Mouse (Mus musculus) liver, embryonic 15.5 days (tissue): ENCODE measurements around the gene Mepce. TPM values are rescaled to one million over a fixed set of nuclear protein-coding genes. Genes with fewer than 3 reads are reported as not detected.

Experiments used
- ATAC-seq: fragments of 200-750 bp; cut with Nextera tagmentation; 2 replicates; pipeline ENCODE4 v1.8.0; 2017; ENCODE audit warnings: moderate number of reproducible peaks, mild to moderate bottlenecking, moderate library complexity; ENCODE audit not compliant: insufficient read depth
- H3K27ac ChIP-seq: fragments of 300-500 bp; sonication (generic); replicated peaks from 2 replicates; pipeline ENCODE4 v1.5.1; 2015; ENCODE audit warnings: mild to moderate bottlenecking, inconsistent platforms
- H3K27me3 ChIP-seq: fragments of 300-500 bp; sonication (generic); 2 replicates; pipeline ENCODE4 v1.6.1; 2015; ENCODE audit warnings: mild to moderate bottlenecking, inconsistent platforms
- H3K36me3 ChIP-seq: fragments of 300-500 bp; sonication (generic); replicated peaks from 2 replicates; pipeline ENCODE4 v1.6.1; 2015; ENCODE audit warnings: moderate library complexity, mild to moderate bottlenecking, inconsistent platforms
- H3K4me1 ChIP-seq: fragments of 300-500 bp; sonication (generic); replicated peaks from 2 replicates; pipeline ENCODE4 v1.6.1; 2015; ENCODE audit warnings: inconsistent platforms
- H3K4me2 ChIP-seq: fragments of 300-500 bp; sonication (generic); 2 replicates; pipeline ENCODE4 v1.6.1; 2015; ENCODE audit warnings: moderate library complexity, mild to moderate bottlenecking, inconsistent platforms
- H3K4me3 ChIP-seq: fragments of 300-500 bp; sonication (generic); replicated peaks from 2 replicates; pipeline ENCODE4 v1.5.1; 2015; ENCODE audit warnings: mild to moderate bottlenecking, inconsistent platforms
- H3K9ac ChIP-seq: fragments of 300-500 bp; sonication (generic); 2 replicates; pipeline ENCODE4 v1.6.1; 2015; ENCODE audit warnings: moderate library complexity, mild to moderate bottlenecking, inconsistent platforms
- H3K9me3 ChIP-seq: fragments of 300-500 bp; sonication (generic); replicated peaks from 2 replicates; pipeline ENCODE4 v1.6.1; 2016; ENCODE audit warnings: inconsistent platforms
- WGBS: fragments of 180-500 bp; shearing (Covaris S2); methylation state at CpG from one replicate; pipeline ENCODE4 v1.1.7; 2015; ENCODE audit warnings: mixed read lengths; ENCODE audit not compliant: insufficient replicate concordance; 5-methylcytosine and 5-hydroxymethylcytosine counted together
- polyA plus RNA-seq: library from polyadenylated mRNA; unstranded; fragments of >200 nt; fragmentation: Nextera tagmentation; extraction: Ambion mirVana; gene quantifications from 2 replicates; pipeline ENCODE4 v1.2.1, GENCODE M21; 2015

The Mepce gene
- polyA plus RNA-seq, 1 experiment from 2014 or later: 4.0 TPM

DNA sequence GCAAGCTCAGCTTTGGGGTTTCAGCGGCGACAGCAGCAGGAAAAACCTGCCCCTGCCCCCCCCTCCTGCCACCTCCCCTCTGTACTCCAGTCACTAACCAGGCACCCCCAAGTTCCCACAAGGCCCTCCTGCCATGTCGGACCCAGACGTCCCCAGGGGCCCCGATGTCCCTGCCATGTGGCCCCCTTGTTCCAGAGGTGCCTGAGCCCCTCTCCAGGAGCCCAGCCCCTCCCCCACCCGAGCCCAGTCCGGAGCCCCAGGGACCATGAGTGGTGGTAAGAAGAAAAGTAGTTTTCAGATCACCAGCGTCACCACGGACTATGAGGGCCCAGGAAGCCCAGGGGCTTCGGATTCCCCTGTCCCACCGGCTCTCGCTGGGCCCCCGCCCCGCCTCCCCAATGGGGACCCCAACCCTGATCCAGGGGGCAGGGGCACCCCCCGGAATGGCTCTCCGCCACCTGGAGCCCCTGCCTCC, 40.6 kb downstream of the Mepce start:
- 0 out of 2 replicates have a peak, but pooled peaks have one; percentile 2 for ATAC-seq
- Histone ChIP-seq H3K27me3 (0 out of 2 replicates have a peak, but pooled peaks cover 3% of the 10 kb centered on the region), H3K4me3 (peak overlapping the region; percentile 75), H3K4me2 (peak overlapping the region; percentile 93), H3K9ac (peak overlapping the region; percentile 88), H3K9me3 (no peaks in the 10 kb centered on the region), H3K27ac (peak overlapping the region; percentile 97), H3K36me3 (peaks cover 21% of the 10 kb centered on the region), H3K4me1 (peaks cover 56% of the 10 kb centered on the region)
- under 1% methylated on average over 16 of the region's 16 CpGs for WGBS

DNA sequence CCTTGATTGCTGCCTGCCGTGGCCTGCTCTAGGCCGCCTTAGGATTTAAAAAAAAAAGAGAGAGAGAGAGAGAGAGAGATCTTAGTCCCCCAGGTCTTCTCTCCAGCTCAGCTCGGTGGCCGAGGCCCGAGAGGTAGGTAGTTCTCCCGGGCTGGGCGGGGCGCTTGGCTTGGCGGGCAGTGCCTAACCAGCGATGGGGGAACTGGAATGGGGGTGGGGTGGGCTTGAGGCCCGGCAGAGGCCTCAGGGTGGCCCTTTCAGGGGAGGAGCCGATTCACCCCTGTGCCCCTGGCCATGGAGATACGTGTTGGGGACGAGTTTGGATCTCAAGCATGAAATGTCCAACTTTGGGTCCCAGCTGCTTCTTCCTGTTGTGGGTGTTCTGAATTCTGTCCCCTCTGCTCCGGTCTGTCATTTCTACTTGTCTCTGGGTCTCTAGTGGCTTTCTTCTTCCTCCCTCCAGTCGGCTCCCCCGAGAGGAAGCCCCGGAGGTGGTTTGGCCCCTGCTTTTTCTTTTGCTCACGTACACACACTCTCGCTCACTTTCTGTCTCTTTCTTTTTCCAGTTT, 41.1 kb downstream of the Mepce start:
- peak overlapping the region; percentile 93 for H3K4me2 ChIP-seq

DNA sequence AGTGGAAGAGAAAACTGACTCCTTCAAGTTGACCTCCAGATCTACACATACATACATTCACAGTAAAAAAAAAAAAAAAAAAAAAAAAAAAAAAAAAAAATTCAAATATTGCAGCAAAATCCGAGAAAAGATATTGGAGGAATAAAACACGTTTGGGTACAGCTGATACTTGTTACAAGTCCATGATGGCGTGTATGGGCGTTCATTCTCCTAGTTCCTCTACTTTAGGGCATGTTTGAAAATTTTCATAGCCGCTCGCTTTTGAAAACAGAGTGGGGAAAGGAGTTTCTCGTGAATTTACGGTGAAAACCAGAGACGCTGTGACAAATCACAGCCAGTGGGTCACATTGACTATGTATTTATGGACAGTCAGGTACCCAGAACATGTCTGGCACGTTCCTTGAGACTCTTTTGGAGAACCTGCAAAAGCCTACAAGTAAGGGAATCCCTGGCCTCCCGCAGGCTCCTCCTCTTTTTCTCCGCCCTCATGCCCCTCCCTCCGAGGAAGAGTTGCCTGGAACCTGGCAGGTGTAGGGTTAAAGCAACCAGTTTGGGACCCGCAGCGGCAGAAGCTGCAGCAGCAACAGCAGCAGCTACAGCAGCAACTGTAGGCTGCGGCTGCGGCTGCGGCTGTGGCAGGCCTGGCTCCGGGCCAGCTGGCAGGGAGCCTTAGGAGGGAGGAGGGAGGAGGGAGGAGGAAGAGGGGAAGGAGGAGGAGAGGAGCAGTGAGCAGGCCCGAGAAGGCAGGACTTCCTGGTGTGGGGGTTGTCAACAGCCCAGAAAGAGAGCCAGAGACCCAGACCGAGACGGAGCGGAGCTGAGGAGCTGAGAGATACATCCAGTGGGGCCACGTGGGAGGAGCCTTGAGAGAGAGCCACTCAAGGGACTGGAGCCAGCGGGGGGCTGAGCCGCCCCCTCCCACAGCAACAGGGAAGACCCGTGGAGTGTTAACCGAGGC, 42.0 kb downstream of the Mepce start, which contains the start of gene Tsc22d4:
Gene Tsc22d4, plus strand, starts transcription at position 517 of the 958 bp plus-strand sequence.
- peak within 1 kb of the TSS; percentile 75 for H3K4me3 ChIP-seq
- ATAC-seq: peak; percentile 78
- H3K4me1 ChIP-seq: peaks cover 68% of the 10 kb centered on the region

More for the DNA sequence above, 41.1 kb downstream of the Mepce start:
- peak overlapping the region; percentile 97 for H3K27ac ChIP-seq
- 0 out of 2 replicates have a peak, but pooled peaks cover 3% of the 10 kb centered on the region for H3K27me3 ChIP-seq
- H3K4me3 ChIP-seq: peak overlapping the region; percentile 75
- H3K36me3 ChIP-seq: peaks cover 15% of the 10 kb centered on the region
- peak overlapping the region; percentile 88 for H3K9ac ChIP-seq
- peaks cover 59% of the 10 kb centered on the region for H3K4me1 ChIP-seq
- peak; percentile 70 for ATAC-seq
- under 1% methylated on average over 20 of the region's 20 CpGs for WGBS
- H3K9me3 ChIP-seq: no peaks in the 10 kb centered on the region

DNA sequence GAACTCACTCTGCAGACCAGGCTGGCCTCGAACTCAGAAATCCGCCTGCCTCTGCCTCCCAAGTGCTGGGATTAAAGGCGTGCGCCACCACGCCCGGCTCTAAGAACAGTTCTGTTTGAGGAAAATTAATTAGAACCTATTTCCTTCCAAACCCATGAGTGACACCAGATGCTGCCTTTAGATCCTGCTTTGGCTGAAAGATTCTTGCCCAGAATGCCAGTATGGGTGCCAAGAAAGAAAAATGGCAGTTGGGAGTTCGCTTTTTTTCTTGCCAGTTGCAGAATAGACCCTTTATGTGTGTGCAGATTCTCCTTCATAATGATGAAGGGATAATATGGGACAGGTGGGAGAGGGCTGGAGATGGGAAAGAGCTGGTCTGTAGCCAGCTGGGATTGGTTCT, 43.3 kb downstream of the Mepce start:
- Histone ChIP-seq H3K4me2 (no peak overlapping the region), H3K27ac (0 out of 2 replicates have a peak overlapping the region, but pooled peaks have one; percentile 9), H3K36me3 (peaks cover under 1% of the 10 kb centered on the region; the same call in 1 of the 2 replicates), H3K27me3 (0 out of 2 replicates have a peak, but pooled peaks cover 9% of the 10 kb centered on the region), H3K4me1 (peaks cover 75% of the 10 kb centered on the region), H3K4me3 (no peak overlapping the region), H3K9ac (no peak overlapping the region), H3K9me3 (no peaks in the 10 kb centered on the region)
- no peak for ATAC-seq
- WGBS: 87% methylated on average over 7 of the region's 7 CpGs

More for the DNA sequence above, 42.0 kb downstream of the Mepce start, which contains the start of gene Tsc22d4:
- Histone ChIP-seq H3K36me3 (peaks cover 7% of the 10 kb centered on the region), H3K4me2 (peak within 1 kb of the TSS; percentile 93), H3K9ac (peak within 1 kb of the TSS; percentile 88), H3K27ac (peak within 1 kb of the TSS; percentile 97), H3K9me3 (no peaks in the 10 kb centered on the region), H3K27me3 (0 out of 2 replicates have a peak, but pooled peaks cover 3% of the 10 kb centered on the region)
- WGBS: 2% methylated on average over 28 of the region's 28 CpGs

DNA sequence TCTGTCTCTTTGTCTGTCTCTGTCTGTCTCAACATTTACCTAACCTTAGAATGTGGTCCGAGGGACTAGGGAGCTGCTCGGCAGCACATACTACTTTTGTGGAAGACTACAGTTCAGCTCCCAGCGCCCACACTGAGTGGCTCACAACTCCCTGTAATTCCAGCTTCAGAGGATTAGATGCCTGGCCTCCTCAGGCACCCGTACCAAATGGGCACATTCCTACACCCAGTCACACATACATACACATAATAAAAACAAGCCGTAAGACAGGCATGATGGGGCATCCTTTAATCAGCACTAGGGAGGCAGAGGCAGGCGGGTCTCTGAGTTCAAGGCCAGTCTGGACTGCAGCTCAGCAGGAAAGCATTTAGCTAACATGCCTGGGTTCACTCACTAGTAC, 44.6 kb downstream of the Mepce start:
- H3K27ac ChIP-seq: no peak overlapping the region
- WGBS: 84% methylated on average over 6 of the region's 6 CpGs
- H3K27me3 ChIP-seq: 0 out of 2 replicates have a peak, but pooled peaks cover 10% of the 10 kb centered on the region
- H3K4me2 ChIP-seq: no peak overlapping the region
- H3K4me1 ChIP-seq: peaks cover 75% of the 10 kb centered on the region
- H3K4me3 ChIP-seq: no peak overlapping the region
- no peaks in the 10 kb centered on the region for H3K9me3 ChIP-seq
- no peaks in the 10 kb centered on the region for H3K36me3 ChIP-seq
- no peak for ATAC-seq
- H3K9ac ChIP-seq: no peak overlapping the region

DNA sequence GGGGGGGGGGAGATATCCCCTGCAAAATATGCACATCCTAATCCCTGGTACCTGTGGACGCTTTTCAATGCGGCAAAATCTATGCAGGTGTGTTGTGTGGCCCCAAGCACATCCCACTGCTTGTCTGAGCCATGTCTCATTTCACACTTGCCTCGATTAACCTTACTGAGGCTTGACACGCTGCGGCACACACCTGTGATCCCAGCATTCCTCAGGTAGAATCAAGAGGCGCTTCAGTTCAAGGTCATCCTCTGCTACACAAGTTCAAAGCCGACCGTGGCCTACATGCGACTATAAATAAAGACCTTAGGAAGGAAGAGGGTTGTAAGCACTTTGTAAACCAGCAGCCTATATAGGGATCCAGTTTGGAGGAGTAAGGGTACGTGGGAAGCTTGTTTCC, 45.4 kb downstream of the Mepce start:
- Histone ChIP-seq H3K27me3 (0 out of 2 replicates have a peak, but pooled peaks cover 10% of the 10 kb centered on the region), H3K36me3 (no peaks in the 10 kb centered on the region), H3K4me3 (peak overlapping the region; percentile 68), H3K9me3 (no peaks in the 10 kb centered on the region), H3K27ac (no peak overlapping the region), H3K9ac (peak overlapping the region; percentile 72; the same call in 1 of the 2 replicates), H3K4me2 (peak overlapping the region; percentile 99), H3K4me1 (peaks cover 69% of the 10 kb centered on the region)
- WGBS: 68% methylated on average over 10 of the region's 10 CpGs
- no peak for ATAC-seq

DNA sequence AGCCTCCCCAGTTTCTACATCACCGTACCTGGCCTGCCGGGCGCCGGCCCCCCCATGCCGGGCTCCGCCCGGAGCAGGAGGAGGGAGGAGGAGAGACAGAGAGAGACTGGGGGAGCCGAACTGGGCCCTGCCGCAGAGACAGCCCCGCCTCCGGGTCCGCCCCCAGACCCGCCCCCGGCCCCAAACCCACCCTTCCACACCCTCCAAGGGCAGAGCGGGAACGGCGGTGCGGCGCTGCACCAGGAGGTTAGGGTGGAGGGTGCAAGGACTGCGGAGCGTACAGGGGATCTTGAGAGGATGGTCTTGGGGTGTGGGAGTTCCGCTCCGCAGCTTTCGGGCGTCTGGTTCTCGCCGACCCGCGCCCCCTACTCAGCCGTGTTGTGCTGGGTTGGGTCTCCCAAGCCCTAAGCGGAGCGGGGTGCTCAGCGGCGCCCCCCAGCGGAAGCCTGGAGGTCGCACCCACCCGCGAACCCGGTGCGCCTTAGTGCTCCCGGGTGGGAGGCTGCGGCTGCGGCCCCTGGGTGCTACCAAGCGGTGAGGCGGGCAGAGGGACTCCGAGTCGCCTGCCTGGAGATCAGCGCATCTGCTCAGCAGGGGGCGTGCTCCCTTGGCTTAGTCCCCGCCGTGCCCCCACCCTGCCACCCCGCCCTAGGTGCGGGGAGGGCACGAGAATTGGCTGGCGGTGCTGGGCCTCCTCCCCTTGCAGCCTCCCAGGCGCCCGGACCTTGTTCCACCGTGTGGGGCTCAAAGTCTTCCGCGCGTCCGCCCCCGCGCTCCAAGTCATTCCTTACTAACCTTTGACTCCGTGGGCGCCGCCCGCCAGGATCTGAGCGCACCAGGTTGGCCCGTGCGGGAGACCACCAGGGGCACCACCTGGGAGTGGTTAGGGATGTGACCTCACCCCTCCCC, 46.2 kb downstream of the Mepce start, which contains the start of gene Nyap1:
Gene Nyap1, minus strand, starts transcription at position 585 of the 909 bp plus-strand sequence.
- Histone ChIP-seq H3K4me2 (peak within 1 kb of the TSS; percentile 99), H3K4me3 (peak within 1 kb of the TSS; percentile 68), H3K27me3 (0 out of 2 replicates have a peak, but pooled peaks cover 10% of the 10 kb centered on the region), H3K4me1 (peaks cover 69% of the 10 kb centered on the region), H3K36me3 (no peaks in the 10 kb centered on the region), H3K9ac (peak within 1 kb of the TSS; percentile 72), H3K9me3 (no peaks in the 10 kb centered on the region), H3K27ac (peak within 1 kb of the TSS; percentile 80)
- WGBS: under 1% methylated on average over 71 of the region's 71 CpGs
- ATAC-seq: peak; percentile 71

DNA sequence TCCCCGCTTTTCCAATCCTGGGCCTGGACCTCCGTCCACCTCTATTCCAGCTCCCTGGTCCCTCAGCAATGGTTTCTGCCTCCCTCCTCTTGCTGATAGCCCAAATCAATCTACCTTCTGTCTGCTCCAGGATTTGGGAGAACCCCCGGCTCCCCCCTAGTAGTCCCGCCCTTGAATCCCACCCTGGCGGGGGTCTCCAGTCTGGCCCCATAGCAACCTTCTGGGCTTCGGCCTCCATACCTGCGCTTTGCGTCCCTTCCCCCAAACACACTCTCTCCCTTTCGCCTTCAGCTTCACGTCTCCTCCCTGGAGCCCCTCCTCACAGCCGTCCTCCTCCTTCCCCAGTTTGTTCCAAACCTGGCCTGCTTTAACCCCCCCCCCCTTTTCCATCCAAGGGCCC, 46.9 kb downstream of the Mepce start:
- 49% methylated on average over 11 of the region's 11 CpGs for WGBS
- H3K27ac ChIP-seq: 0 out of 2 replicates have a peak overlapping the region, but pooled peaks have one; percentile 80
- H3K4me2 ChIP-seq: peak overlapping the region; percentile 99
- H3K27me3 ChIP-seq: 0 out of 2 replicates have a peak, but pooled peaks cover 10% of the 10 kb centered on the region
- no peaks in the 10 kb centered on the region for H3K36me3 ChIP-seq
- H3K9ac ChIP-seq: peak overlapping the region; percentile 72
- H3K4me3 ChIP-seq: peak overlapping the region; percentile 68
- H3K9me3 ChIP-seq: no peaks in the 10 kb centered on the region
- peaks cover 67% of the 10 kb centered on the region for H3K4me1 ChIP-seq
- no peak for ATAC-seq

DNA sequence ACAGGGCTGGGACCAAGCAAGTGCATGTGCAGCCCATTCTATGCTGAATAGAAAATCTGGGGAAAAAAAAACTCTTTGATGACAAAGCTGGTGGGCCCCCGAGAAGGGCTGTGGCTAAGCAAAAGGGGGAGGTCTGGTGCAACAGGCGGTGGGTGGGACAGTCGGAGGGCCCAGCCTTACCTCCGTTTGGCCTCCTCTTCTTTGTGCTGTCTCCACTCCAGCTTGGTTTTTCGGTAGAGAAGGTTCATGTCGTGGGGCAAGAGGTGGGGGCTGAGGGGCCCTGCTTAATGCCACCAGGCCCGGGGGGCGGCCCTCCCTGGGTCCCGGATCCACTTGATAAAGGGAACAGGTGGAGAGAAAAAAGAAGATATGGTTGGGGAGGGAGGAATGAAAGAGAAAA, 48.0 kb downstream of the Mepce start:
- no peak for ATAC-seq
- 46% methylated on average over 9 of the region's 9 CpGs for WGBS
- H3K9me3 ChIP-seq: no peaks in the 10 kb centered on the region

DNA sequence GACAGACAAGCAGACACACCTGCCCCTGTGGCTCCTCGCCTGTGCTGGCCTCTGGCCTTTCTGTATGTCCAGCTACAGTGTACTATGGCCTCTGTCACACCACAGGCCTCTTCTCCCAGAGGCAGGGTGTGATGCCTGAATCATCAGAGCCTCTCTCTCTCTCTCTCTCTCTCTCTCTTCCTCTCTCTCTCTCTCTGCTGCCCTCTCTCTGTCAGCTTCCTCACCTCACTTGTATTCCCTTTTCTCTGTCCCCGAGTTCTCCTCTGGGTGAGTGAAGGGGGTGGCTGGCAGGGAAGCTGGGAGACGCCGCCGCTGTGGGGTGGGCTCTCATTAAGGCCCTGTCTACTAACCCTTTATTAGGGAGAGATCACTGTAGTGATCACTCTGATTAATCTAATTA, 48.9 kb downstream of the Mepce start:
- H3K9ac ChIP-seq: no peak overlapping the region
- peak overlapping the region; percentile 24; the same call in 1 of the 2 replicates for H3K27ac ChIP-seq
- no peaks in the 10 kb centered on the region for H3K36me3 ChIP-seq
- H3K27me3 ChIP-seq: 0 out of 2 replicates have a peak, but pooled peaks cover 10% of the 10 kb centered on the region
- H3K9me3 ChIP-seq: no peaks in the 10 kb centered on the region
- H3K4me3 ChIP-seq: no peak overlapping the region
- peaks cover 61% of the 10 kb centered on the region for H3K4me1 ChIP-seq
- ATAC-seq: no peak
- WGBS: 49% methylated on average over 5 of the region's 5 CpGs
- H3K4me2 ChIP-seq: no peak overlapping the region

More for the DNA sequence above, 48.0 kb downstream of the Mepce start:
- no peak overlapping the region for H3K4me2 ChIP-seq
- no peak overlapping the region; the same call in 1 of the 2 replicates for H3K27ac ChIP-seq
- H3K4me3 ChIP-seq: no peak overlapping the region
- H3K4me1 ChIP-seq: peaks cover 60% of the 10 kb centered on the region
- H3K36me3 ChIP-seq: no peaks in the 10 kb centered on the region
- H3K27me3 ChIP-seq: 0 out of 2 replicates have a peak, but pooled peaks cover 10% of the 10 kb centered on the region
- H3K9ac ChIP-seq: no peak overlapping the region
